Comparison of ENCODE assay signal across 17 mouse cellular contexts in the genomic region with DNA sequence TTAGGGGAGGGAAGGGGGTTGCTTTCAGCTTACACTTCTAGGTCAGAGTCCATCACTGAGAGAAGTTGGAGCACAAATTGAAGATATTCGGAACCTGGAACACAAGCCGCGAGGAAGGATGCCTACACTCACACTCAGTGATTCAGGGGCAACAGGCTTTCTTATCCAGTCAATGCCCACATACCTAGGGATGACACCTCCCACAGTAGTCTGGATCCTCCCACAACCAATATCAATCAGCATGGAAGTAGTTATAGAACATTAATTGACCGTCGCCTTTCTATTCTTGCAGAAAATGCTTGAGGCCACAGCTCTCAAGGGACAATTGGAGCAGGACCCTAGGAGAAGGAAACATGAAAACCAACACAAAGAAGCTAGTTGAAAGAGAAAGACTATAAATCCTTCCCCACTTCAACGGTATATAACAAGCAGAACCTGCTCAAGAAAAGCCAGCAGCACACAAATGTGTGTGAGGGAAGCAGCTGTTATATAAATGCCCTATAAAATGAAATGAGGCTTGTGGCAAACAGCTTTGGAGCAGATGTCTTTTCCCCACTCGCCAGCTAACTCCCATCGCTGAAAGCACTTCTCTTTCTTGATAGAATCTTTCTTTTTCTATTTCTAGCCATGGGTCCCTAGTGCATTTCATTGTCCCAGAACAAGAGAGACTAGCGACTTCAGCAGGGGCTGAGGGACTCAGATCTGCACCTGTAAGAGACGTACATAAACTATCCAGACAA.
A peak's percentile ranks its signal among the peaks of the same experiment; 100 is the strongest.
DNase-seq lines count a peak whose midpoint lies in the region; ATAC-seq lines count a peak whose summit lies in the region.
"Had no signal": no experiment of that assay in that cellular context is flagged by ENCODE, and none has a peak within 500 bp of the region (broad histone marks: within the 10 kb centered on the region; RNA-seq: fewer than 3 reads in every experiment).

No protein-coding gene starts in this region.

- no peaks in the 10 kb centered on the region for H3K36me3 ChIP-seq in limb, embryonic 11.5 days (ENCODE audit: control insufficient read depth, insufficient read depth, low read length)
- no peaks in the 10 kb centered on the region for H3K36me3 ChIP-seq in limb, embryonic 10.5 days
- H3K36me3 ChIP-seq in forebrain, embryonic 16.5 days (ENCODE audit: control insufficient read depth, insufficient read depth), result no peaks in the 10 kb centered on the region
- H3K36me3 ChIP-seq: heart, embryonic 10.5 days; liver, embryonic 12.5 days; midbrain, embryonic 10.5 days had no signal

- H3K4me1 ChIP-seq in limb, embryonic 11.5 days (ENCODE audit: control insufficient read depth, insufficient read depth, low read length), result no peaks in the 10 kb centered on the region
- H3K4me1 ChIP-seq in limb, embryonic 10.5 days, result no peaks in the 10 kb centered on the region
- no peaks in the 10 kb centered on the region for H3K4me1 ChIP-seq in forebrain, embryonic 16.5 days (replicated peaks; ENCODE audit: control insufficient read depth, insufficient read depth, low read length)
- H3K4me1 ChIP-seq: heart, embryonic 10.5 days; liver, embryonic 12.5 days; midbrain, embryonic 10.5 days had no signal

- DNase-seq in limb, embryonic 11.5 days (ENCODE audit: low spot score), result peak; percentile 24
- DNase-seq in limb, embryonic 10.5 days (ENCODE audit: low spot score), result no peak
- DNase-seq in frontal cortex, adult 2 months (ENCODE audit: extremely low spot score in 1 of 2, low spot score in 1 of 2), result peak; percentile 57 to 70
- peak; percentile 8 to 57 for DNase-seq in left cerebral cortex, adult 8-10 months (ENCODE audit: low spot score in 2 of 2)
- peak; percentile 25 to 34 for DNase-seq in right cerebral cortex, postnatal 10 days (ENCODE audit: low spot score in 2 of 2)
- no peak for DNase-seq in gastrocnemius, postnatal 25 days
- DNase-seq: cerebellum, adult 9-11 months; heart, postnatal 36 days; kidney, postnatal 25 days; thymus, postnatal 4 days had no signal

- no peaks in the 10 kb centered on the region for H3K27me3 ChIP-seq in limb, embryonic 11.5 days (ENCODE audit: control insufficient read depth, insufficient read depth, low read length)
- H3K27me3 ChIP-seq in limb, embryonic 10.5 days (ENCODE audit: low read depth, poor library complexity, severe bottlenecking), result no peaks in the 10 kb centered on the region
- no peaks in the 10 kb centered on the region for H3K27me3 ChIP-seq in forebrain, embryonic 16.5 days (replicated peaks; ENCODE audit: control insufficient read depth, insufficient read depth, low read length)
- H3K27me3 ChIP-seq: liver, embryonic 12.5 days had no signal

- no peak overlapping the region for H3K4me3 ChIP-seq in limb, embryonic 11.5 days (ENCODE audit: low read depth, low read length)
- no peak overlapping the region for H3K4me3 ChIP-seq in limb, embryonic 10.5 days
- H3K4me3 ChIP-seq in forebrain, embryonic 16.5 days (replicated peaks; ENCODE audit: low read length), result no peak overlapping the region
- H3K4me3 ChIP-seq: heart, embryonic 10.5 days; liver, embryonic 12.5 days; midbrain, embryonic 10.5 days had no signal

- H3K27ac ChIP-seq in limb, embryonic 11.5 days (replicated peaks; ENCODE audit: low read depth, low read length), result no peak overlapping the region
- no peak overlapping the region for H3K27ac ChIP-seq in limb, embryonic 10.5 days
- no peak overlapping the region for H3K27ac ChIP-seq in forebrain, embryonic 16.5 days (ENCODE audit: low read length)
- H3K27ac ChIP-seq: heart, embryonic 10.5 days; liver, embryonic 12.5 days; midbrain, embryonic 10.5 days had no signal

- H3K4me2 ChIP-seq in limb, embryonic 11.5 days (ENCODE audit: low read depth, severe bottlenecking), result no peak overlapping the region
- H3K4me2 ChIP-seq in forebrain, embryonic 16.5 days (ENCODE audit: low read length), result no peak overlapping the region
- H3K4me2 ChIP-seq: liver, embryonic 12.5 days had no signal

- WGBS in limb, embryonic 11.5 days, result 66% methylated on average over 10 of the region's 10 CpGs
- 87% methylated on average over 10 of the region's 10 CpGs for WGBS in limb, embryonic 10.5 days
- WGBS in forebrain, embryonic 16.5 days, result 83% methylated on average over 10 of the region's 10 CpGs

- no peak for ATAC-seq in limb, embryonic 11.5 days (ENCODE audit: insufficient number of reproducible peaks, low FRiP score, low TSS enrichment, low read depth)
- ATAC-seq in forebrain, embryonic 16.5 days, result no peak
- ATAC-seq: CD4-positive, CD25-positive, alpha-beta regulatory T cell, adult 4 months; intestine, embryonic 16.5 days; liver, embryonic 12.5 days; lung, postnatal 0 days had no signal

- no peaks in the 10 kb centered on the region for H3K9me3 ChIP-seq in limb, embryonic 11.5 days (ENCODE audit: control insufficient read depth, low read length)
- H3K9me3 ChIP-seq in limb, embryonic 10.5 days (replicated peaks), result no peaks in the 10 kb centered on the region
- H3K9me3 ChIP-seq in forebrain, embryonic 16.5 days (ENCODE audit: control insufficient read depth, low read length), result no peaks in the 10 kb centered on the region
- H3K9me3 ChIP-seq: heart, embryonic 10.5 days; liver, embryonic 12.5 days; midbrain, embryonic 10.5 days had no signal

- no peak overlapping the region for H3K9ac ChIP-seq in limb, embryonic 11.5 days (ENCODE audit: low read length)
- H3K9ac ChIP-seq in forebrain, embryonic 16.5 days (replicated peaks; ENCODE audit: low read depth, low read length), result no peak overlapping the region
- H3K9ac ChIP-seq: liver, embryonic 12.5 days had no signal

Comparison
In these comparisons a context has a peak if more than half of its experiments do, and no peak if none do; other contexts are left out.
1. DNase-seq: peak in limb, embryonic 11.5 days (single experiment), frontal cortex, adult 2 months (2 of 2), left cerebral cortex, adult 8-10 months (2 of 2) and right cerebral cortex, postnatal 10 days (2 of 2); none in limb, embryonic 10.5 days (single experiment) and gastrocnemius, postnatal 25 days (single experiment).